Mouse (Mus musculus) ES-Bruce4 (cell line): ENCODE measurements around the gene Kdf1.

Source experiments
- CTCF ChIP-seq: IDR thresholded peaks from one replicate; pipeline ENCODE4 v1.8.1; 2011; ENCODE audit warnings: low read depth, low read length
- POLR2A ChIP-seq: IDR thresholded peaks from one replicate; pipeline ENCODE4 v1.8.1; 2011; ENCODE audit warnings: low read length; ENCODE audit not compliant: insufficient read depth

DNA sequence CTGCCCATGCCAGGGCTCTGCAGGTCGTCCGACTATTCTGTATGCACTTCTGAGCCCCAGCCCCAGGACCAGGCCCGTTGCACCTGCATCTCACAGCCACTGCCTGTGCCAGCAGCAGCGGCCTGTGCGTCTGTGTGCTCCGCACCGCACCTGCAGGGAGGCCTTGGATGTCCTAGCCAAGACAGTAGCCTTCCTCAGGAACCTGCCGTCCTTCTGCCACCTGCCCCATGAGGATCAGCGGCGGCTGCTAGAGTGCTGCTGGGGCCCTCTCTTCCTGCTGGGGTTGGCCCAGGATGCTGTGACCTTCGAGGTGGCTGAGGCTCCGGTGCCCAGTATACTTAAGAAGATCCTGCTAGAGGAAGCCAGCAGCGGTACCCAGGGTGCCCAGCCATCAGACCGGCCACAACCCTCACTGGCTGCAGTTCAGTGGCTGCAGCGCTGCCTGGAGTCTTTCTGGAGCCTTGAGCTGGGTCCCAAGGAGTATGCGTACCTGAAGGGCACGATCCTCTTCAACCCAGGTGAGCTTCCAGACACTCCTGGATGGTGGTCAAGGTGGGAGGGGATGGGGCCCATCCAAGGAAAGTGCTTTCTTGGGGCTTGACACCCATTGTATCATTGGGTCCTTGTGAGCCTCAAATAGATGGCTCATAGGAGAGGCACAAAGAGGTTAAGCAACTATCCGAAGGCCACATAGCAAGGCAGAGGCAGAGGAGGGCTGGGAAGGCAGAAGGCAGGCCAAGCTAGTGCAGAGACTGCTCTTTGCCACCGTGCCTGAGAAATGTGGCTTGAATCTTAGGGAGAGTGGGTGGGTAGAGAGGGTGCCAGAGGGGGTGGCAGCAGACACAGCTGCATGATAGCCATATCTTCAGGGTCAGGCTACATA is 34.9 kb downstream of the Kdf1 start:
- TF ChIP-seq CTCF (no peak), POLR2A (no peak)
